Mouse (Mus musculus) testis, postnatal 14 days (tissue): ENCODE measurements around the gene Allc.

Experiments
- DNase-seq: peaks from one replicate; pipeline ENCODE4 v3.0.0; 2021; ENCODE audit warnings: low spot score

Allc gene

GRCm38 (mm10) chr12:28579132-28579531, 3.2 kb downstream of the Allc start:
- DNase-seq, result peak; percentile 42

- DNase-seq, result no peak
These were observed 4.2 kb downstream of the Allc start for GRCm38 (mm10) chr12:28578147-28578546.

GRCm38 (mm10) chr12:28575366-28576070, 6.8 kb downstream of the Allc start:
- no peak for DNase-seq

- no peak for DNase-seq
These were observed 10.1 kb downstream of the Allc start for GRCm38 (mm10) chr12:28572241-28572640.

GRCm38 (mm10) chr12:28552299-28552698, 30.0 kb downstream of the Allc start, which contains the start of gene Dcdc2c:
Dcdc2c (minus strand) TSS chr12:28552399.
- no peak for DNase-seq

- no peak for DNase-seq
These were observed 30.5 kb downstream of the Allc start for GRCm38 (mm10) chr12:28551775-28552174.

GRCm38 (mm10) chr12:28548887-28549286, 33.4 kb downstream of the Allc start:
- DNase-seq, result no peak

- no peak for DNase-seq
These were observed 68.0 kb downstream of the Allc start for GRCm38 (mm10) chr12:28514264-28514775.

- DNase-seq, result no peak
These were observed 72.5 kb downstream of the Allc start for GRCm38 (mm10) chr12:28509699-28510280.
